Mouse (Mus musculus) stomach, embryonic 16.5 days (tissue): ENCODE results near the gene Eipr1. TPM values are rescaled to one million over a fixed set of nuclear protein-coding genes. Genes with fewer than 3 reads are reported as not detected.
A peak's percentile ranks its signal among the peaks of the same experiment; 100 is the strongest.

ENCODE experiments used
- ATAC-seq: fragments of 200-750 bp; cut with Nextera tagmentation; 2 replicates; pipeline ENCODE4 v1.8.0; 2017; ENCODE audit warnings: moderate number of reproducible peaks, moderate TSS enrichment; ENCODE audit not compliant: insufficient read depth, low FRiP score
- H3K27ac ChIP-seq: fragments of 300-500 bp; sonication (generic); 2 replicates; pipeline ENCODE4 v1.5.1; 2014; ENCODE audit warnings: low read length
- H3K27me3 ChIP-seq: fragments of 300-500 bp; sonication (generic); 2 replicates; pipeline ENCODE4 v1.6.1; 2014; ENCODE audit warnings: low read length, control low read depth, mixed read lengths; ENCODE audit not compliant: control insufficient read depth, insufficient read depth
- H3K36me3 ChIP-seq: fragments of 300-500 bp; sonication (generic); 2 replicates; pipeline ENCODE4 v1.6.1; 2014; ENCODE audit warnings: low read length; ENCODE audit not compliant: control insufficient read depth, insufficient read depth
- H3K4me1 ChIP-seq: fragments of 300-500 bp; sonication (generic); 2 replicates; pipeline ENCODE4 v1.6.1; 2014; ENCODE audit warnings: low read length, control low read depth, mixed read lengths; ENCODE audit not compliant: control insufficient read depth, insufficient read depth
- H3K4me2 ChIP-seq: fragments of 300-500 bp; sonication (generic); 2 replicates; pipeline ENCODE4 v1.6.1; 2014; ENCODE audit warnings: low read depth, low read length, mixed read lengths
- H3K4me3 ChIP-seq: fragments of 300-500 bp; sonication (generic); replicated peaks from 2 replicates; pipeline ENCODE4 v1.5.1; 2014; ENCODE audit warnings: mild to moderate bottlenecking, low read length
- H3K9ac ChIP-seq: fragments of 300-500 bp; sonication (generic); 2 replicates; pipeline ENCODE4 v1.6.1; 2014; ENCODE audit warnings: low read length
- H3K9me3 ChIP-seq: fragments of 300-500 bp; sonication (generic); replicated peaks from 2 replicates; pipeline ENCODE4 v1.6.1; 2016; ENCODE audit warnings: low read length, control low read depth; ENCODE audit not compliant: control insufficient read depth
- WGBS: fragments of 180-500 bp; shearing (Covaris S2); extraction: QIAGEN DNeasy Blood & Tissue Kit; methylation state at CpG from one replicate; pipeline ENCODE4 v1.1.7; 2014; 5-methylcytosine and 5-hydroxymethylcytosine counted together
- polyA plus RNA-seq: library from polyadenylated mRNA; unstranded; fragments of >200 nt; fragmentation: Nextera tagmentation; extraction: Ambion mirVana; gene quantifications from 2 replicates; pipeline ENCODE4 v1.2.1, GENCODE M21; 2015

Eipr1 gene
- polyA plus RNA-seq, 1 experiment from 2014 or later: 24.9 TPM

GRCm38 (mm10) chr12:28801731-28802130 lies 50.1 kb downstream of the Eipr1 start:
- no peak for ATAC-seq
- H3K27ac ChIP-seq: no peak overlapping the region
- no peak overlapping the region for H3K4me2 ChIP-seq
- no peaks in the 10 kb centered on the region for H3K27me3 ChIP-seq
- WGBS: 91% methylated on average over 6 of the region's 6 CpGs
- H3K9ac ChIP-seq: no peak overlapping the region
- no peaks in the 10 kb centered on the region for H3K9me3 ChIP-seq
- H3K4me1 ChIP-seq: peaks cover 7% of the 10 kb centered on the region
- no peak overlapping the region for H3K4me3 ChIP-seq
- H3K36me3 ChIP-seq: no peaks in the 10 kb centered on the region

GRCm38 (mm10) chr12:28803043-28803442 lies 51.4 kb downstream of the Eipr1 start:
- Histone ChIP-seq H3K4me2 (no peak overlapping the region), H3K9me3 (no peaks in the 10 kb centered on the region)
- no peak for ATAC-seq

GRCm38 (mm10) chr12:28804558-28805481 lies 53.2 kb downstream of the Eipr1 start:
- Histone ChIP-seq H3K9me3 (no peaks in the 10 kb centered on the region), H3K4me1 (peaks cover 11% of the 10 kb centered on the region), H3K27ac (no peak overlapping the region), H3K9ac (no peak overlapping the region), H3K4me3 (no peak overlapping the region), H3K27me3 (no peaks in the 10 kb centered on the region), H3K36me3 (no peaks in the 10 kb centered on the region), H3K4me2 (no peak overlapping the region)
- 46% methylated on average over 3 of the region's 3 CpGs for WGBS
- peak; percentile 79 for ATAC-seq

More at GRCm38 (mm10) chr12:28803043-28803442, 51.4 kb downstream of the Eipr1 start:
- Histone ChIP-seq H3K27me3 (no peaks in the 10 kb centered on the region), H3K36me3 (no peaks in the 10 kb centered on the region), H3K27ac (no peak overlapping the region), H3K4me3 (no peak overlapping the region), H3K4me1 (peaks cover 7% of the 10 kb centered on the region), H3K9ac (no peak overlapping the region)

- H3K36me3 ChIP-seq: no peaks in the 10 kb centered on the region
- no peak overlapping the region for H3K4me2 ChIP-seq
- H3K4me3 ChIP-seq: no peak overlapping the region
- H3K9me3 ChIP-seq: no peaks in the 10 kb centered on the region
- H3K27me3 ChIP-seq: no peaks in the 10 kb centered on the region
- ATAC-seq: no peak
- no peak overlapping the region for H3K27ac ChIP-seq
- peaks cover 14% of the 10 kb centered on the region for H3K4me1 ChIP-seq
- 70% methylated on average over 4 of the region's 4 CpGs for WGBS
- H3K9ac ChIP-seq: no peak overlapping the region
Observed at GRCm38 (mm10) chr12:28808786-28809375, 57.3 kb downstream of the Eipr1 start.

GRCm38 (mm10) chr12:28809756-28810337 lies 58.2 kb downstream of the Eipr1 start:
- WGBS: 41% methylated on average over 4 of the region's 4 CpGs
- ATAC-seq: no peak
- no peak overlapping the region for H3K4me2 ChIP-seq
- no peak overlapping the region for H3K27ac ChIP-seq
- no peak overlapping the region for H3K4me3 ChIP-seq
- no peaks in the 10 kb centered on the region for H3K27me3 ChIP-seq
- no peak overlapping the region for H3K9ac ChIP-seq
- H3K9me3 ChIP-seq: no peaks in the 10 kb centered on the region
- peaks cover 10% of the 10 kb centered on the region for H3K4me1 ChIP-seq
- no peaks in the 10 kb centered on the region for H3K36me3 ChIP-seq

GRCm38 (mm10) chr12:28816681-28817426 lies 65.3 kb downstream of the Eipr1 start:
- H3K4me3 ChIP-seq: no peak overlapping the region
- H3K27me3 ChIP-seq: no peaks in the 10 kb centered on the region
- no peaks in the 10 kb centered on the region for H3K36me3 ChIP-seq
- no peaks in the 10 kb centered on the region for H3K9me3 ChIP-seq
- ATAC-seq: peak; percentile 13; the same call in 1 of the 2 replicates
- H3K9ac ChIP-seq: no peak overlapping the region
- 41% methylated on average over 9 of the region's 9 CpGs for WGBS
- H3K4me1 ChIP-seq: peaks cover 8% of the 10 kb centered on the region; the same call in 1 of the 2 replicates
- no peak overlapping the region for H3K4me2 ChIP-seq
- no peak overlapping the region for H3K27ac ChIP-seq

GRCm38 (mm10) chr12:28817427-28817752 lies 65.8 kb downstream of the Eipr1 start:
- no peak overlapping the region for H3K4me3 ChIP-seq
- H3K9me3 ChIP-seq: no peaks in the 10 kb centered on the region
- no peaks in the 10 kb centered on the region for H3K27me3 ChIP-seq
- H3K4me1 ChIP-seq: peaks cover 8% of the 10 kb centered on the region; the same call in 1 of the 2 replicates
- 22% methylated on average over 5 of the region's 5 CpGs for WGBS
- no peaks in the 10 kb centered on the region for H3K36me3 ChIP-seq
- H3K4me2 ChIP-seq: no peak overlapping the region
- no peak overlapping the region for H3K27ac ChIP-seq
- ATAC-seq: peak; percentile 64; the same call in 1 of the 2 replicates
- H3K9ac ChIP-seq: no peak overlapping the region

GRCm38 (mm10) chr12:28817891-28818290 lies 66.3 kb downstream of the Eipr1 start:
- Histone ChIP-seq H3K27ac (no peak overlapping the region), H3K4me3 (no peak overlapping the region), H3K27me3 (no peaks in the 10 kb centered on the region), H3K9ac (no peak overlapping the region), H3K9me3 (no peaks in the 10 kb centered on the region), H3K4me2 (no peak overlapping the region), H3K36me3 (no peaks in the 10 kb centered on the region), H3K4me1 (peaks cover 8% of the 10 kb centered on the region; the same call in 1 of the 2 replicates)
- ATAC-seq: no peak
- WGBS: 53% methylated on average over 3 of the region's 3 CpGs
